Mouse (Mus musculus): Measurements from ENCODE around the gene Orc2.

Orc2 gene

DNA sequence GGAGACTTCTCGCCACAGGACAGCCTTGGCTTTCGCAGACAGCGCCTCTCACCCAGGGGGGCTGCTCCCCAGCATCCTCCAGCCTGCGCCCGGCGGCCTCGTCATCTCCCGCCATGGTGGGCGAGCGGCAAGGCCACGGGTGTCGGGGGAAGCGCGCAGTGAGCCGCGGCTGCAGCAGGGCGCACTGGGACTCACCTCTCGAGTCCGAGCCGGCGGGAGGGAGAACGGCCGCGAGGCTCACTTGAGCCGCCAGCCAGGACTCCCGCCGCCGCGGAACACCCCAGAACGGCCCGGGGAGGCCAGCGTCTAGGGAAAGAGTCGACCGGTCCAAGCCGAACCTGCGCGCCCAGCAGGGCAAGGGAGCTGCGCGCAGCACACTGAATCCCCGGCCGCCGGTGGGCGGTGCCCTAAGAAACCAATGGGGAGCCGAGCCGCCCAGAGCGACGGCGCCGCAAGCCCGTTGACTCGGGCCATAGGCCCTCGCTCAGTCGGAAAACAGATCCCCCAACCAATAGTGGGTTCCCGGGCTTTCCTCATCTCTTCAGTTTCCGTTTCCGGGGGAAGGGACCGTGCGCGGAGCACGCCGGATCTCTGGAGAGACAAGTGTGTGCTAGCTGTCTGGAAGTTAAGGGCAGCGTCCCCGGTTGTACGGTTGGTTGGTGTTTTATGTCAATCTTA lies at the start of gene Orc2:
TSS of gene Orc2 (minus strand) at position 533 of the 678 bp plus-strand sequence.
- peak; percentile 93 for DNase-seq (ENCODE audit: low spot score)

DNA sequence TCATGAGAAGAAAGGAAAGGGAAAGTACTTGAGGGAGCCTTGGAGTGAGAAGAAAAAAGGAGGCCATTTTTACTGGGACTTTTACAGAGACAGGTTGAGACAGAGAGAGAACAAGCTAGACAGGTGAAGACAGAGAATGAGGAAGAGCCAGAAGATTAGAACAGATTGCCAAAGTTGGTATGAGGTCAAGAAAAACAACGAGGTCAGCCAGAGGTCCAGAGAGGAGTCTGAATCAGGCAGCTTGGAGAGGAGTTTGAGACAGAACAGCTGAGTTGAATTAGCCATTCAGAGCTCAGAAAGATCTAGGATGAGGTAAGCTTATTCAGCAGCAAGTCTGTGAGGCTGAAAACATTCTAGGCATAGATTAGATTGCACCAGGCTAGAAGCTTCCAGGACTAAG lies 36.5 kb upstream of the Orc2 start:
- no peak for DNase-seq (ENCODE audit: low spot score)

DNA sequence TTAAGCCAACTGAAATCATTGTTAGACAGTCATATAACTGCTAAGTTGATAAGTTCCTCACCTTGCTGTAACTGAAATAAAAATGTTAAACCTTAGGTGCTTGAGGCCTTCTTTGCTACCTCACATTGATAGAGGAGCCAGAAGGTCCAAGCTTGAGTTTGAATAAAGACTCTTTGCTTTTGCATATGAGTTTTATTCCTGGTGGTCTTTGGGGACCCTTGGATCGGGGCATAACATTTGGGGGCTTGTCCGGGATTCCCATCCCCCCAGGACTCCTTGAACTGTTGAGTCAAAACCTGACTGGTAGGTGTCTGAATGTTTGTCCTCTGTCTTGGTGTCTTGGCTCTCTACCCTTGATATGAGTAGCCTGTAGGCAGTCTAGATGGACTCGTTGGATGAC lies 2.3 kb upstream of the Orc2 start:
- DNase-seq (ENCODE audit: low spot score): no peak

DNA sequence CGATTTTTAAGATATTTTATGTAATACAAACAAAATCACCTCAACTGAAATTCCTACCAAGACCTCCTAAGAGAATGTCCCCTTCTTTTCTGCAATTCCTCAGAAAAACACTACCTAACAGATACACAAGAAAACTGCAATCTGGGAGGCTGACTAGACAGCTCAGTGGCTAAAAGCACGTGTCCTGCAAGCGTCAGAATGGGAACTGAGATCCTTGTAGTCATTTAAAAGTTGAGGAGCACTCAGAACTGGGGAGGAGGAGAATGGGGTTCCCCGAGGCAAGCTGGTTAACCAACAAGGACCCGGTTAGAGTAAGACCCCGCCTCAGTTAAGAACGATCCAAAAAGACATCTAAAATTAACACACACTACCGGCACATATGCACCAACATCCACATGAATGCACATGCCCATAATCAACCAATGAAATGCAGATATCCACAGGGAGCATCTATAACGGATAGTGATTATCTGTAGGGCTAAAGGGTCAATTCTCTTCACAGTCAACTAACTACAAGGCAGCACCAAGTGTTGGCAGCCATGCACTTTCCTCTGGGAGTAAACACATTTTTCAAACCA lies 1.0 kb downstream of the Orc2 start:
- no peak for DNase-seq (ENCODE audit: low spot score)

DNA sequence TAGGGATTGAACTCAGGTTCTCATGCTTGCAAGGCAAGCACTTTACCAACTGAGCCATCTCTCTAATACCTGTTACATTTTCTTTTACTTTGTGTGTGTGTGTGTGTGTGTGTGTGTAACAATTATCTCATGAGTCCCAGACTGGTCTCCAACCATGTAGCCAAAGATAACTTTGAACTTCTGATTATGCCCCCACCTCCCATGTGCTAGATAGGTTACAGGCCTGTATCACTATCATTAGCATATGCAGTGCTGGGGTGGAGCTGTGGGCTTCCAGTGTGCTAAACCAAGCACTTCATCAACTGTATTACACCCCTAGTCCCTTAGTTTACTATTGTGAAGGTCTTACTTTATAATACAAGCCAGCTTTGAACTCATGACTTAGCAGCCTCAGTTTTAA lies 1.8 kb downstream of the Orc2 start:
- no peak for DNase-seq (ENCODE audit: low spot score)

DNA sequence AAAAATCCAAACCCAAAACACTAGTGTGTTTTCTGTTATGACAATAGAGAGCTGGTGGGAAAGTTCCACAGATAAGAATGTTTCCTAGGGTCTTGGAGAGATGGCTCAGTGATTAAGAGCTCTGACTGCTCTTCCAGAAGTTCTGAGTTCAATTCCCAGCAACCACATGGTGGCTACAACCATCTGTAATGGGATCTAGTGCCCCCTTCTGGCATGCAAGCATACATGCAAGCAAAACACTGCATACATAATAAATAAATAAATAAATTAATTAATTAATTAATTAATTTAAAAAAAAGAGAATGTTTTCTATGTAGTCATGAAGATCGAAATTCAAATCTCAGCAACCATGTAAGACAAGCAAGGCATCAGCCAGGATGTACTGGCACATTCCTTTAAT lies 6.2 kb downstream of the Orc2 start:
- no peak for DNase-seq (ENCODE audit: low spot score)

DNA sequence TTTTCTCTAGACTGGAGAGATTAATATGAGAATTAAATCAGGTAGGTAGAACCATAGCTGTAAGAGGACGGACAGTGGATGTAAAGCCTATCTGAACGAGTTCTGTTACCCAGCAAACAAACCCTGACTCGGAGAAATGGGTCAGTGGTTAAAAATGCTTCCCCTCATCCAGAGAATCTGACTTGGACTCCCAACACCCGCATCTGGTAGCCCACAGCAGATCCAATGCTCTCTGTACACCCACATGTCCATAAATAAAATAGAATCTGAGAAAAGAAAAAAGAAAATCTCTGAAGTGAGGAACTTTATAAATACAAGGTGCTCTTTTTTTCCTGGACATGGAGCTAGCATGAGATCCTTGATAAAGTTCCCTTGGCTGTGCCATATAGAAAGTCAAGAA lies 7.2 kb downstream of the Orc2 start:
- DNase-seq (ENCODE audit: low spot score): no peak

DNA sequence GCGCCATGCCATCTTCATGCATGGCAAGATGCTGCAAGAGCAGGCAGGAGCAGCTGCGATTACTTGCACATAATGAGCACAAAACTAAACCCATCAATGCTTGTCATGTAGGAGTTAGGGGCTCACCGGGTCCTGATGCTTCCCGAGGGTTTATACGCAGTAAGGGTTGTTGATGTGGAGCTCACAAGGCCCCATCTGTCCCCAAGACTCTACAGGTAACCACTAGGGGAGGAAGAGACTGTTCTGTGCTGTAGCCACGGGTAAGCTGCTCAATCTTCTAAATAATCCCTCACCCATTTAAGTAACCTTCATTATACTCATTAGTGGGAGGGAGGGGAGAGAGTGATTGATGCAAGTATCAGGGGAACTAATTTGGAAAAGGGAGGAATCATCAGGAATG lies 9.3 kb downstream of the Orc2 start:
- DNase-seq (ENCODE audit: low spot score): no peak

DNA sequence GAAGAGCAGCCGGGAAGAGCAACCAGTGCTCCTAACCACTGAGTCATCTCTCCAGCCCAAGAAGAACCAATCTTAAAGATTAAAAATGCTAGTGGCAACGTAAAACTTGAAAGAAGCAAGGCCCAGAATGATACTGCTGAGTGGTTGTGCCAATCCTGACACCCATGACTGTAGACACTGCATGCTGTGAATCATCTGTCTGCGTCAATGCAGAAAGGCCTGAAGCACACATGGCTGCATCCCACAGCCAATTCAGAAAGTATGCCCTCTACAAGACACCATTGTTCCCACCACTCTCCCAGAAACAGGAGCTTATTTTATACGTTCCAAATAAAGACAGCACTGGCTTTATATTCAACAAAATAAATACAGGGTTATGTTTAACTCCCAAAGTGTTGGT lies 22.3 kb downstream of the Orc2 start:
- no peak for DNase-seq (ENCODE audit: low spot score)

DNA sequence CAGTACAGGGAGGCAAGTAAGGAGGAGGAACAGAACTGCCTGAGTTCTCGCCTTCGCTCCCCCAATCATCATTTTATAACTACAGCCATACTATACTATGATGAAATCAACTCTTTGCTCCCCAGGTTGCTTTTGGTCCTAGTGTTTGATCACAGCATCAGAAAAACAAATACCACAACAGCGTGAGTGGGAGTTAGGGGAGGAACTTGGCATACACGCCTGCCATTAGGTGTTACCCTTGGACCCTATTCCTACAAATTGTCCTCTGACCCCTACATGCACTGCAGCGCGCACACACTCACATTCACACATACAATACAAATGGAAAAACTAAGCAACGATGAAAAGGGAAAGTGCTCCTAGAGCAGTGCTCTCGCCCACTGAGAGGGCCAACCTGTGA lies 29.2 kb downstream of the Orc2 start:
- no peak for DNase-seq (ENCODE audit: low spot score)

DNA sequence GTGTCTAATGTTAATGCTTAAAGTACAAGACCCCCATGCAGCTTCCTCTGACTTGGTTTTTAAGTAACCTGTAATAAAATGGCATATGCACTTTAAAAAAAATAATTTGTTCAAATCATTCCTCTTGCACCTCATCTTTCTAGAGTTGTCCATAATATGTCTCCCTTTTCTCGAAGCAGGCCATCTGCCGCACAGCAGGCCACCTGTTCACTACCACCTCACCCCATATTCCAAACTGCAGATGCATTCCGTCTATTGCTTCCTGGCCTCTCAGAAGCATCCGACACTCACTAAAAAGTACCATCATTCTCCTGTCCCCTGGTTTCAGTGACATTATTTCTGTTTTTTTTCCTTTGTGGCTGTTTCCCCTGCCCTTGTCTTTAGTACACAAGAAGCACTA lies 39.3 kb downstream of the Orc2 start:
- no peak for DNase-seq (ENCODE audit: low spot score)

DNA sequence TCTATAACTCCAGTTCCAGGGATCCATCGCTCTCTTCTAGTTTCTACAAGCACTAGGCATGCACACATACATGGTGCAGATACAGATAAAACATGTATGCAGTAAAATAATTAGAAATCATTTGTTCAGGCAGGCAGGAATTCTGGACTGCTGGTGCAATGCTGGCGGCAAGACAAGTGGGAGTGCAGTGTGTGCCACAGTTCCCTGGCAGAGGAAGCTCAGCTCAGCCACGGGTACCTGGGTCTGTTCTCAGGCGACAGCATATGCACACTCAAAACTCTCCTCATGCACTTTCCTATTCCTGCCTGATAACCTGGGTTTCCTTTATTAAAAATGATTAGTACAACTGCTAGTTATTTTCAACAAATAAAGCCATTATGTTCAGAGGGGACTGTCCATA lies 39.9 kb downstream of the Orc2 start:
- no peak for DNase-seq (ENCODE audit: low spot score)

DNA sequence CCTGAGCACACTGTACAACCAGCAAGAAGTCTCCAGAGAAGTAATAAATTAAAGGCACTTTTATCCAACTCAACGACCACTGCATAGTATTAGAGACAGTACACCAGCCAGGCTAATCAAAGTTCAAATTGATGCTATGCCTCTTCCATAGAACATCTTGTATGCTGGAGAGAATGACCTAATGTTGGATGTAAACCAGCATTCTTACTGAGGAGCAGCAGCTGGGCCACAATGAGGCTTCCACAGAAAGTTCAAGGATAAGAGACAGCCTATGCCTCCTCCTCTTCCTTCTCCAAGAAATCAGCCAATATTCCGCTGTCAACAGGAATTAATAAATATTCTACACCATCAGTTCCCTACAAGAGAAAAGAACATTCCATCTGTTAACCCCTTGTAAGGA lies 41.0 kb downstream of the Orc2 start:
- no peak for DNase-seq (ENCODE audit: low spot score)

DNA sequence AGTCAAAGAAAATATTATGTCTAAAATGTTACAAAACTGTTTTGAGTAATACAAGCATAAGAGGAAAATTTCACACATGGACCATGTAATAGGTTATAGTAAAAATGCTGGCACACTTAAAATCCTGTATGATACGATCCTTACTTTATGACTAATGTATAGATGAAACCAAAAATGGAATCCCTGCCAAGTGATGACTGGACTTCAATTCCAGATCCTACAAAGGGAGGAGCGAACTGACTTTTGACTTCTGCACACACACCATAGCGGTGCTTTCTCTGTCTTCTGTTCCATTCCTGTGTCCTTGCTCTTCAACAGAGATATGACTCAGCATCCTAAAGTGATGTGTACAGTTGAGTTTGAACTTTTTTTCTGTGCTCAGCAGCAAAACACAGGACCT lies 44.3 kb downstream of the Orc2 start:
- no peak for DNase-seq (ENCODE audit: low spot score)

DNA sequence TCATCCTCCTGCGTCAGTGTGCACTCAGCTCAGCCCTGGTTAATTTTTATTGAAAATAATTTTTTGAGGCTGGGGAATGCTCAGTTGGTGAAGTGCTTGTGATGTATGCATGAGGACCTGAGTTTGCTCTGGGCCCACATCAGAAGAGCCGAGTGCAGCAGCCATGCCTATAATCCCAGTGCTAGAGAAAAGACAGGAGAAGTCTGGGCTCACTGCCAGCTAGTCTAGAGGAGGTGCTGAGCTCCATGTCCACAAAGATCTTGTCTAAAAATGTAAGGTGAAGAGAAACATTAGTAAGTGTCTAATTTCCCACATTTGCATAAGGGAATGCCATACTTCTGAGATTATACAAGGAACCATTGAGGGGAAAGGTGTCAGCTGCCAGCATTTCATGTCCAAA lies 46.0 kb downstream of the Orc2 start:
- DNase-seq (ENCODE audit: low spot score): no peak

DNA sequence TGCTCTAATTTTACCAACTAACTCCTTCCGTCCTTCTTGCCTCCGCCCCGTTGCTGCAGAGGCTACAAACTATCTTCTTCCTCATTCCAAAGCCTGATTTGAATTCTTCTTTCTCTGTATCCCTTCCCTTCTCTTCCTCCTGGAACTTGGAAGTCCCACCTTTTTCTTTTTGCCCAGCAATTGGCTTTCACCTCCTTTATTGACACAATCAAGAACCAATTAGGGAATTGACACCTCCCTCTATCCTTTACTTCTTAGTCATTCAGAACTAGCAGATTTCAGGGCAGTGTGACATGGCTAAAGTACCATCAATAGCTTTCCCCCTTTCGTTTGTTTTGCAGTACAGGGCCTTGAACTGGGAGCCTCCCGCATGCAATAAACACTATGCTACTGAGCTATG lies 46.7 kb downstream of the Orc2 start:
- DNase-seq (ENCODE audit: low spot score): peak; percentile 17

DNA sequence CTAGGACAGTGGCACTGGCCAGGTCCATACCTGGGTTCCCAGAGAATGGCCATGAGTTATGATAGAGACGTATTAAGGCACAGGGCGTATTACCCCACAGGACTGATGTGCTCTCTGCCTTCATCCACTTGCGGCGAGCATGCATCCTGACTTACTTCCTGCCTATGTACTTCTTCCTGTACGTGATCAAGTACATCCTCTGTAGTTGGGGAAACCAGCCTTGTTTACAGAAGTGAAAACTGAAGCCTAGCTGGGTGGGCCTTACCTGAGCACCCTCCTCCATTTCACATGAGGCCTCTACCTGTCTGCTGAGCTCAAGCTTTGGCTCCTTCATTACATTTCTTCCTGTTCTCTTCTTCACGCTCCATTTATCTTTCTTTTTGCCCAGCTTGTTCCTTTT lies 50.6 kb downstream of the Orc2 start:
- no peak for DNase-seq (ENCODE audit: low spot score)

DNA sequence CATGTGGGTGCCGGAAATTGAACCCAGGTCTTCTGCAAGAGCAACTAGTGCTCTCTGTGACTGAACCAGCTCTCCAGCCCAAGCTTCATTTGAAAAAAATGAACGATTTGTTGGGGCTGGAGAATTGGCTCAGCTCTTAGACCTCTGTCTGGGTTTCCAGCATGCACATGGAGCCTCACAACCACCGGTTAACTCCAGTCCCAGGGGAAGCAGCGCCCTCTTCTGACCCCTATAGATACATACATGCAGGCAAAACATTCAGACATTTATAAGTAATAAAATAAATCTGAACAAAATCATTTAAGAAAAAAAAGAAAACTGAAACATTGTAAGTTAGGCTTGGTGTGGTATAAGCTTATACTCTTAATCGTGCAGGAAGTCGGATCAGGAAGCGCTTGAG lies 56.5 kb downstream of the Orc2 start:
- no peak for DNase-seq (ENCODE audit: low spot score)

DNA sequence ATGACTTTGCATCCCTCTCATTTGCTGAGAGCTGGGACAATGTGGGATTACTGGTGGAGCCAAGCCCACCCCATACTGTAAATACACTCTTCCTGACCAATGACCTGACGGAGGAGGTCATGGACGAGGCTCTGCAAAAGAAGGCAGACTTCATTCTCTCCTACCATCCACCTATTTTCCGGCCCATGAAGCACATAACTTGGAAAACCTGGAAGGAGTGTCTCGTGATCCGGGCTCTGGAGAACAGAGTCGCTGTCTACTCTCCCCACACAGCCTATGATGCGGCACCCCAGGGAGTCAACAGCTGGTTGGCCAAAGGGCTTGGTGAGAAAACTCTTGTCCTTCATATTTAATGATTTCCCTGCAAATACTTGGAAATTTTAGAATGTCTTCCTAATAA lies 57.1 kb downstream of the Orc2 start:
- DNase-seq (ENCODE audit: low spot score): no peak

DNA sequence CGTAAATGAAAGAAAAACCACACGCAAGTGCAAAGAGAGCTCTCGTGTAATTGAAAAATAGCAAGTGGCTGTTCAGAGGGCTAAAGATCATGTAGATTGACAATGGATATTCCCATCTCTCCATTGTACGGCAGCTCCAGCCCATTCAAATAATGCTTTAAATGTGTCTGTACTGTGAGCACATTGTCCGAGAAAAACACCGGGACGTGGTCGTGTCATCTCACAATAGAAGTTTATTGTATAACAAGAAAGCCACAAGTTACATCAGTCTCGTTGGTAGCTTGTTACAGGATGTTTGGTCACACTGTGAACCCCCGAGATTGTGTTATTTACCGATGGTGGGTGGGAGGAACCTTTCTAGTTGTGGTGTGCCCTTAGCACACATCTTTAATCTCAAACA lies 59.0 kb downstream of the Orc2 start:
- DNase-seq (ENCODE audit: low spot score): no peak

DNA sequence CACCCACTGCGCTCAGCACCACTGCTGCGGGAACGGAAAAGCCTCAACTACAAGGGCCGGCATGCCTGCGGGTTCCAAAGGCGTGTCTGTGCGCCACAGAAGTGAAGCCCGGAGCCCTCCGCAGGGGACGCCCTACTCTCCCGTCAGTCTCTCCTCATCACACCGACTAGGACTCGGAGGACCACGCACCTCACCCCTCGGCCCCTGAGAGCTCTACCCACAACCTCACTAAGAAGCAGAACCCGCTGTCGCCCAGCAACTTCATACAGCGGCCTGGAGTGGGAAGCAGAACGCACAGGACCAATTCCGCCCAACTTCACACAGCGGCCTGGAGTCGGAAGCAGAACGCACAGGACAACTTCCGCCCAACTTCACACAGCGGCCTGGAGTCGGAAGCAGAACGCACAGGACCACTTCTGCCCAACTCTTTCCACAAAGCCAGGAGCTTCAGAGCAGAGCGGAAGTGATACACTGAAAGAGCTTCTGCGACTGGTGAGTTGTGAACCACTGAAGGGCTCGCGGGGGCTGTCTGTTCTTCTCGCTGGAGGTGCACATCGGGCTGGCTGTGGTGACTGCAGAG lies 59.7 kb downstream of the Orc2 start, which contains the start of the genes Nif3l1 and Ppil3:
TSS of gene Nif3l1 (plus strand) at position 9 of the 580 bp plus-strand sequence.
TSS of gene Ppil3 (minus strand) at position 344 of the 580 bp plus-strand sequence.
- peak; percentile 89 for DNase-seq (ENCODE audit: low spot score)

DNA sequence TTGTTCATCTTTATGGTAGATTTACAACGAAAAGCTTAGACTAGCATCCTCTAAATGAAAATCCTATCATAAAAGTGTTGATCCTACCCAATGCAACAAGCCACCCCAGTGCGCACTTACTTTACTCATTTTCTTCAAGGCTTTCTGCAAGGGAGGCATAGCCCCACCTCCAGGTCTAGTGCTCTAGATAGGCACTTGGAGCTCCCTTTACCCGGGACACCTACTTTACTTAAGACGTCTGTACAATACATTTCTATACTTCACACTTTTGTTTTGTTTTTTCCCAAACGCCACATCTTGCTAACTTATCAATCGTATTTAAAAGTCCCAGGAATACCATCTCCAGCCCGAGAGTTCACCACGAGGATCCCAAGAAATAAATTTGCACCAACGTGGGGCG lies 60.2 kb downstream of the Orc2 start:
- no peak for DNase-seq (ENCODE audit: low spot score)

DNA sequence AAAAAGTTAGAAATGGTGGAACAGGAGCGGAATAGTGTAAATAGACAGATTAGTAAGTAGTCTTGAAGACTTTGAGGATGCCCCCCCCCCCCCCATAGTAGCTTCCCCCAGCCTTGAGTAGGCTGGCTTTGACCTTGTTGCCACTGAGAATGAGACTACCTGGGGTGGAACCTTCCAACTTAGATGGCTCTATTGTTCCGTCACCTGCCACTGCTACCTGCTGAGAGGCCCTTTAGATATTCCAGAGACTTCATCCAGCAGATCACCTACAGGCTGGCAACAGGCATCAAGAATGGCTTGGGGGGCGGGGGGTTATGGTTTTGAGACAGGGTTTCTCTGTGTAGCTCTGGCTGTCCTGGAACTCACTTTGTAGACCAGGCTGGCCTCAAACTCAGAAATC lies 80.4 kb downstream of the Orc2 start:
- DNase-seq (ENCODE audit: low spot score): no peak

Data from lung, postnatal 25 days (tissue).